In genomic region chr1:193332018-193332417, GRCm38 (mm10) we compare ENCODE assay signal across 15 mouse cellular contexts. TPM values are rescaled to one million over a fixed set of nuclear protein-coding genes. Genes with fewer than 3 reads are reported as not detected.
"Had no signal": no experiment of that assay in that cellular context is flagged by ENCODE, and none has a peak within 500 bp of the region (broad histone marks: within the 10 kb centered on the region; RNA-seq: fewer than 3 reads in every experiment).

No protein-coding gene starts in this region.

- H3K9ac ChIP-seq: liver, embryonic 13.5 days had no signal

- H3K4me3 ChIP-seq: liver, embryonic 13.5 days had no signal

- DNase-seq: kidney, postnatal 10 days; kidney, postnatal 36 days; liver, embryonic 13.5 days; lung, adult 2 months; lung, postnatal 14 days; midbrain, embryonic 14.5 days; right cerebral cortex, postnatal 14 days; right cerebral cortex, postnatal 4 days; thymus, adult 2 months; thymus, postnatal 4 days had no signal

- H3K9me3 ChIP-seq: liver, embryonic 13.5 days had no signal

- H3K27me3 ChIP-seq: liver, embryonic 13.5 days had no signal

- H3K4me2 ChIP-seq: liver, embryonic 13.5 days; midbrain, embryonic 11.5 days had no signal

- H3K27ac ChIP-seq: liver, embryonic 13.5 days; stomach, postnatal 0 days had no signal

- H3K36me3 ChIP-seq: liver, embryonic 13.5 days had no signal

RNA-seq across cellular contexts. Expression of gene Camk1g, which starts 38.1 kb away (rescaled TPM):
- total RNA-seq: liver, adult 2 months; megakaryocyte progenitor cell, adult 5-6 weeks; megakaryocyte-erythroid progenitor cell, adult 5-6 weeks had no signal
- polyA plus RNA-seq: liver, adult 2 months had no signal

RNA-seq across cellular contexts. Expression of gene G0s2, which starts 59.0 kb away (rescaled TPM):
- total RNA-seq: megakaryocyte-erythroid progenitor cell, adult 5-6 weeks had no signal
